Mouse (Mus musculus): ENCODE data around the gene Dennd5a. TPM values are rescaled to one million over a fixed set of nuclear protein-coding genes. Genes with fewer than 3 reads are reported as not detected.
"Not testable (repeated sequence)": the region's sequence is repeated elsewhere in the genome, so short reads cannot be mapped to it uniquely, and the experiment has no call there.

The Dennd5a gene
- polyA plus RNA-seq, 1 experiment = 66.6 TPM

DNA sequence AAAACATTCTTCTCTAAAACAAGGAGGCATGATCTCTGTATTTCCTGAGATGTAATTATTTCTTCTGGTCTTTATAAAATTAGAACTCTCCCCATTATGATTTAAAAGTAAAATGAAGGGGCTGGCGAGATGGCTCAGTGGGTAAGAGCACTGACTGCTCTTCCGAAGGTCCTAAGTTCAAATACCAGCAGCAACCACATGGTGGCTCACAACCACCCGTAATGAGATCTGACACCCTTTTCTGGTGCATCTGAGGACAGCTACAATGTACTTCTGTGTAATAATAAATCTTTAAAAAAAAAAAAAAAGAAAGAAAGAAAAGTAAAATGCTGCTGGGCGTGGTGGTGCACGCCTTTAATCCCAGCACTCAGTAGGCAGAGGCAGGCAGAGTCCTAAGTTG is 16.9 kb upstream of the Dennd5a start:
- H3K36me3 ChIP-seq (ENCODE audit: control insufficient read depth, insufficient read depth, low read length); H3K4me3 ChIP-seq (ENCODE audit: insufficient read depth, low read depth, low read length); H3K27ac ChIP-seq (ENCODE audit: insufficient read depth, low read depth, low read length); H3K27me3 ChIP-seq (replicated peaks; ENCODE audit: control insufficient read depth, insufficient read depth, low read length); H3K4me1 ChIP-seq (ENCODE audit: control insufficient read depth, insufficient read depth, low read length): not testable (repeated sequence)
- 60% methylated on average over 5 of the region's 5 CpGs for WGBS
- TF ChIP-seq CTCF (conservative IDR thresholded peaks at IDR 0.05; ENCODE audit: insufficient read depth, insufficient read length, low read depth, low read length) = peak; percentile 35
- DNase-seq = peak; percentile 42

DNA sequence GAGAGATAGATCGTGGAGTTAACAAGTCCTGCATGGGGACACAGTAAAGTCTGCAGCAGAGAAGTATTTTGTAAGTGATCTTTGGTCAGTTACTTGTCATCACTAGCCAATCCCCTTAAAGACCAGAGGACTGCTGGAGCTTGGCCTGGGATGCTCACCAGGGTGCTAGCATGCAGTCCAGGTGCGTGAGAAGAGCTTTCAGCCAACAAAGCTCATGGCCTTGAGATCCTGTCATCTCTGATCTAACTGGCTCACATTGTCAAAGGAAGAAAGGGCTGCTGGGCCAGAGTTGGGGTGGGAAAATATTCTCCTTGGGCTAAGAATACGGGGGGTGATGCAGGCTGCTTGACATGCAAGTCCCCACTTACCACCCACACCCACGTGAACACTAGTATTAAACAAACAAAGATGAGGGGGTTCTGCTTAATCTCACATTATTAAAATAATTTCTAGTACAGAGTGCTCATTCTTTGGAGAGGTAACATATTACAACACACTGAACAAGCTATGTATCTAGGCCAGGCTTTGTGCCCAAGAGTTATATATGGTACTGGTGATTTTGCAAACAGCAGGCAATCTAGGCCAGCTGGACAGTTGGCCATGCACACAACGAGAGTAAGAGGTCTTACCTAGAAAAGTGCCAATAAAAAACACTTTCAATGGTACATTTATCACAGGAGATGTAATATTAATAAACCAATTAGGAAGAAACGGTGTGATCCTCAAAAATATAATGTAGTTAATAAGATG is 15.9 kb upstream of the Dennd5a start:
- H3K27ac ChIP-seq (ENCODE audit: insufficient read depth, low read depth, low read length) = no peak overlapping the region
- H3K27me3 ChIP-seq (replicated peaks; ENCODE audit: control insufficient read depth, insufficient read depth, low read length) = no peaks in the 10 kb centered on the region
- 89% methylated on average over 6 of the region's 6 CpGs for WGBS
- H3K36me3 ChIP-seq (ENCODE audit: control insufficient read depth, insufficient read depth, low read length) = peaks cover 6% of the 10 kb centered on the region
- no peaks in the 10 kb centered on the region for H3K4me1 ChIP-seq (ENCODE audit: control insufficient read depth, insufficient read depth, low read length)
- TF ChIP-seq CTCF (conservative IDR thresholded peaks at IDR 0.05; ENCODE audit: insufficient read depth, insufficient read length, low read depth, low read length) (no peak), POLR2A (IDR thresholded peaks at IDR 0.05; ENCODE audit: low read depth, low read length) (no peak)
- no peak overlapping the region for H3K4me3 ChIP-seq (ENCODE audit: insufficient read depth, low read depth, low read length)
- no peak for DNase-seq

DNA sequence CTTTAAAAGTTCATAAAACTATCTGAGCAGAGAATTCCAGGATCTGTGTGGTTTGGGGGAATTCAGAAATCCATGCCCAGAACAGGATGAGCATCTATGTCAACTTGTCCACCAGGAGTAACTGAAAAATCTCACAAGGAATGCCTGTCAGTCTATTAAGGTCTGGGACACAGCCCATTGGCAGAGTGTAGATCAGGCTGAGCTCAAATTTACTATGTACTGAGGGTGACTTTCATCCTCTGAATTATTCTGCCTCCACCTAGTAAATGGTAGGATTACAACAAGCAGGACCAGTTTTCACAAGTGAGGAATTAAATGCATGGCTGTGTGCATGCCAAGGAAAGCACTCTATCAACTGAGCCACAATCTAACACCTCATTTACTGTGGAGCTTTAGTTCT is 9.3 kb upstream of the Dennd5a start:
- no peak for DNase-seq
- no peak overlapping the region for H3K27ac ChIP-seq (ENCODE audit: insufficient read depth, low read depth, low read length)
- H3K4me1 ChIP-seq (ENCODE audit: control insufficient read depth, insufficient read depth, low read length) = no peaks in the 10 kb centered on the region
- no peaks in the 10 kb centered on the region for H3K27me3 ChIP-seq (replicated peaks; ENCODE audit: control insufficient read depth, insufficient read depth, low read length)
- H3K36me3 ChIP-seq (ENCODE audit: control insufficient read depth, insufficient read depth, low read length) = no peaks in the 10 kb centered on the region
- TF ChIP-seq POLR2A (IDR thresholded peaks at IDR 0.05; ENCODE audit: low read depth, low read length) = no peak
- no peak overlapping the region for H3K4me3 ChIP-seq (ENCODE audit: insufficient read depth, low read depth, low read length)

DNA sequence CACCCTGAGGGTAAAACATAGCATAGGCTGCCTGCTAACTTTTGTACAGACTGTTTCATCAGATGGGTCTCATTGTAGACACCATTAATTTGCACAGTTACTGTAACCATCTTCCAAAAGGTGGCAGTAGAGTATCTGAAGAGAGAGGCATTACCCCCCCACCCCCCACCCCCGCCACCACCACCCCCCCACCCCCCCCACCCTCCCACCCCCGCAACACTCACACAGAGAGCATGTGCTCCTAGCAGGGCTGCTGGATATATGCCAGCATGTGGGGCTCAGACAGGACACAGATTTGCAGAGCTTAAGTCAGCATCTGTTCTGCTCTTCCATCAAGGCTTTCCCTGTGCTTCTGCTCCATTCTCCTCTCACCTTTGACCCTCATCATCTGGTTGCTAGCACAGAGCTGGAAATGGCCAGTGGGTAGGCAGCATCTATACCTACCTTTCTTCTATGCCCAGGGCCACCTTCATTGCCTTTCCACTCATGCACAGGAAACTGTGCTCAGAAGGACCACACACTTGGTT is 8.7 kb upstream of the Dennd5a start:
- Histone ChIP-seq H3K4me1 (ENCODE audit: control insufficient read depth, insufficient read depth, low read length) (no peaks in the 10 kb centered on the region), H3K4me3 (ENCODE audit: insufficient read depth, low read depth, low read length) (no peak overlapping the region), H3K36me3 (ENCODE audit: control insufficient read depth, insufficient read depth, low read length) (no peaks in the 10 kb centered on the region), H3K27me3 (replicated peaks; ENCODE audit: control insufficient read depth, insufficient read depth, low read length) (no peaks in the 10 kb centered on the region), H3K27ac (ENCODE audit: insufficient read depth, low read depth, low read length) (no peak overlapping the region)
- 0% methylated on average over 2 of the region's 2 CpGs for WGBS
- peak; percentile 34 for DNase-seq
- no peak for TF ChIP-seq CTCF (conservative IDR thresholded peaks at IDR 0.05; ENCODE audit: insufficient read depth, insufficient read length, low read depth, low read length)
- TF ChIP-seq POLR2A (IDR thresholded peaks at IDR 0.05; ENCODE audit: low read depth, low read length) = no peak

DNA sequence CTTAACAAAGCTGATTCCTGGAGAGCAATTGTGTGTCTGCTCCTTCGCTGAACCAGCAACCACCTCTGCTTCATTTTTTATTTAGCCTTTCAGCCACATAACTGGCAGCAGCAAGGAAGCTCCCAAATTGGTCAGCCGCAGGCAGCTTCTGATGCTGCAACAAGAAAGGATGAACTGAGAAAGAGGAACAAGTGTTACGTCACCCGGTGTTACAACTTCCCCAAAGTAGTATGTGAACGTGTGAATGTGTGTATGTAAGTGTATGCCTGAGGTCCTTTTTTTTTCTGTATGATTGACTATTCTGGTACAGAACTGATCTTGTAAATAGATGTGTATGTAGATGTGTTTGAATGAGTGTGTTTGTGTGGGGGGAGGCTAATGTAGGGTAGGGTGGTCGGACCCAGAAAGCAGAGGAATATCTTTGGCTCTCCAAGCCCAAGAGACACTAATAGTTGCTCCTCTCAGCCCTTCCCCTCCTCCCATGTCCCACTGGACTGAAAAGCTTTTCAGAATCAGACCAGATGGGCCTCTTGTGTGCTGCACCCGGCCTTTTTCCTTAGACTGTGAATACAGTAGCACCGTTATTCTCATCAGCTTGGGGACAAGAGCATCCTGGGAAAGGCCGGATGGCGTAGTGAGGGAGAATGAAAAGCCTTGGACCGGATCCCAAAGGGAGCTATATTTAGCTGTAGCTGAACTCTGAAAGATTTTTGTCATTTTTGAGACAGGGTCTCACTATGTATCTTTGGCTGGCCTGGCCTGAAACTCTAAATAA is 7.7 kb upstream of the Dennd5a start:
- H3K27me3 ChIP-seq (replicated peaks; ENCODE audit: control insufficient read depth, insufficient read depth, low read length) = no peaks in the 10 kb centered on the region
- WGBS = 79% methylated on average over 11 of the region's 11 CpGs
- no peak for TF ChIP-seq POLR2A (IDR thresholded peaks at IDR 0.05; ENCODE audit: low read depth, low read length)
- no peak for TF ChIP-seq CTCF (conservative IDR thresholded peaks at IDR 0.05; ENCODE audit: insufficient read depth, insufficient read length, low read depth, low read length)
- no peak overlapping the region for H3K27ac ChIP-seq (ENCODE audit: insufficient read depth, low read depth, low read length)
- no peak overlapping the region for H3K4me3 ChIP-seq (ENCODE audit: insufficient read depth, low read depth, low read length)
- no peak for DNase-seq
- H3K36me3 ChIP-seq (ENCODE audit: control insufficient read depth, insufficient read depth, low read length) = no peaks in the 10 kb centered on the region
- no peaks in the 10 kb centered on the region for H3K4me1 ChIP-seq (ENCODE audit: control insufficient read depth, insufficient read depth, low read length)

DNA sequence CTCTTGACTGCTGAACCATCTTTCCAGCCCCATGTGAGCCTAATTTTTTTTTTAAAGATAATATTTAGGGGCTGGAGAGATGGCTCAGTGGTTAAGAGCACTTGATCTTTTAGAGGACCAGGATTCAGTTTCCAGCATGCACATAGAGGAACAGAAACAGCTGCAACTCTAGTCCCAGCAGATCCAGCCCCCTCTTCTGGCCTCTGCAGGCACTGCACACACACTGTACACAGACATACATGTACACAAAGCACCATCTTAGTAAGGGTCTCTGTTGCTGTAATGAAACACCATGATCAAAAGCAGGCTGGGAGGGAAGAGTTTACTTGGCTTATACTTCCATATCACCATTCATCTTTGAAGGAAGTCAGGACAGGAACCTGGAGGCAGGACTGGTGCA is 5.4 kb upstream of the Dennd5a start:
- H3K36me3 ChIP-seq (ENCODE audit: control insufficient read depth, insufficient read depth, low read length) = no peaks in the 10 kb centered on the region
- H3K27me3 ChIP-seq (replicated peaks; ENCODE audit: control insufficient read depth, insufficient read depth, low read length) = no peaks in the 10 kb centered on the region
- TF ChIP-seq POLR2A (IDR thresholded peaks at IDR 0.05; ENCODE audit: low read depth, low read length) (no peak), CTCF (conservative IDR thresholded peaks at IDR 0.05; ENCODE audit: insufficient read depth, insufficient read length, low read depth, low read length) (0 out of 2 replicates have a peak, but pooled peaks have one; percentile 12)
- H3K27ac ChIP-seq (ENCODE audit: insufficient read depth, low read depth, low read length) = no peak overlapping the region
- H3K4me3 ChIP-seq (ENCODE audit: insufficient read depth, low read depth, low read length) = no peak overlapping the region
- no peak for DNase-seq
- no peaks in the 10 kb centered on the region for H3K4me1 ChIP-seq (ENCODE audit: control insufficient read depth, insufficient read depth, low read length)

DNA sequence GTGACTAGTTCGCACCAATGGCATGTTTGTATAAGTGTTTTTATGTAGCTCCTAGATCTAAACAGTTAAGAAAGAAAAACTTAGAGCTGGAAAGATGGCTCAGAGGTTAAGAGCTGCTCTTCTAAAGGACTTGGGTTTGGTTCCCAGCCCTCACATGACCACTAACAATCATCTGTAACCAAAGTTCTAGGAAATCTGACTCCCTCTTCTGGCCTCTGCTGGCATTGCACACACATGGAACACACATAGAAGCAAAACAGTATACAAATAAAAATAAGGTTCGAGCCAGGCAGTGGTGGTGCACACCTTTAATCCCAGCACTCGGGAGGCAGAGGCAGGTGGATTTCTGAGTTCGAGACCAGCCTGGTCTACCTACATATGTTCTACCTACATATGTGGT is 3.4 kb upstream of the Dennd5a start:
- WGBS = 96% methylated on average over 4 of the region's 4 CpGs
- H3K36me3 ChIP-seq (ENCODE audit: control insufficient read depth, insufficient read depth, low read length) = no peaks in the 10 kb centered on the region

More for the DNA sequence above, 3.4 kb upstream of the Dennd5a start:
- TF ChIP-seq POLR2A (IDR thresholded peaks at IDR 0.05; ENCODE audit: low read depth, low read length) (no peak), CTCF (conservative IDR thresholded peaks at IDR 0.05; ENCODE audit: insufficient read depth, insufficient read length, low read depth, low read length) (no peak)
- Histone ChIP-seq H3K27ac (ENCODE audit: insufficient read depth, low read depth, low read length) (no peak overlapping the region), H3K4me1 (ENCODE audit: control insufficient read depth, insufficient read depth, low read length) (peaks cover 2% of the 10 kb centered on the region; the same call in 1 of the 2 replicates), H3K27me3 (replicated peaks; ENCODE audit: control insufficient read depth, insufficient read depth, low read length) (no peaks in the 10 kb centered on the region), H3K4me3 (ENCODE audit: insufficient read depth, low read depth, low read length) (no peak overlapping the region)
- no peak for DNase-seq

Data from kidney, adult 2 months (tissue).